Mouse (Mus musculus) urinary bladder, postnatal 36 days (tissue): ENCODE results near the gene Olfr1282.
"Not testable (repeated sequence)": the region's sequence is repeated elsewhere in the genome, so short reads cannot be mapped to it uniquely, and the experiment has no call there.

ENCODE experiments used
- DNase-seq, 2 experiments: peaks; one replicate each; pipeline ENCODE4 v3.0.0; 2022; ENCODE audit warnings: low spot score in 2 of 2, mixed read lengths in 1 of 2

Olfr1282 gene

GRCm38 (mm10) chr2:111335976-111336375, at the start of gene Olfr1282:
Gene Olfr1282 (minus strand): TSS chr2:111336076.
- no peak for DNase-seq

- DNase-seq = no peak
These were observed 39.3 kb upstream of the Olfr1282 start, which contains the start of gene Olfr1284 for GRCm38 (mm10) chr2:111375222-111375621. Gene Olfr1284 (plus strand): TSS chr2:111375522.

- DNase-seq = no peak
These were observed 30.6 kb upstream of the Olfr1282 start, which contains the start of gene Olfr1283 for GRCm38 (mm10) chr2:111366490-111366889. Gene Olfr1283 (plus strand): TSS chr2:111366790.

GRCm38 (mm10) chr2:111333721-111334120, 2.2 kb downstream of the Olfr1282 start:
- DNase-seq = not testable (repeated sequence)

- DNase-seq = no peak
These were observed 9.7 kb downstream of the Olfr1282 start, which contains the start of gene Olfr1281 for GRCm38 (mm10) chr2:111326220-111326619. Gene Olfr1281 (plus strand): TSS chr2:111326520.

GRCm38 (mm10) chr2:111313717-111314116, 22.2 kb downstream of the Olfr1282 start, which contains the start of gene Olfr1280:
Gene Olfr1280 (plus strand): TSS chr2:111314017.
- DNase-seq = no peak

GRCm38 (mm10) chr2:111300374-111300773, 35.5 kb downstream of the Olfr1282 start, which contains the start of gene Olfr1279:
Gene Olfr1279 (plus strand): TSS chr2:111300635.
- no peak for DNase-seq

- no peak for DNase-seq
These were observed 37.3 kb downstream of the Olfr1282 start for GRCm38 (mm10) chr2:111298541-111298940.

GRCm38 (mm10) chr2:111289836-111290235, 46.0 kb downstream of the Olfr1282 start, which contains the start of gene Olfr1278:
Gene Olfr1278 (plus strand): TSS chr2:111290136.
- no peak for DNase-seq
